Mouse (Mus musculus) thymus, postnatal 4 days (tissue): ENCODE measurements around the gene Ccnb2.

Experiments used
- DNase-seq: peaks from one replicate; pipeline ENCODE4 v3.0.0; 2021

Gene Ccnb2

GRCm38 (mm10) chr9:70383750-70384149 is 37.6 kb downstream of the Ccnb2 start:
- DNase-seq, result no peak

- no peak for DNase-seq
Observed at GRCm38 (mm10) chr9:70382091-70382490, 39.3 kb downstream of the Ccnb2 start.

- DNase-seq, result no peak
Observed at GRCm38 (mm10) chr9:70379502-70380467, 41.6 kb downstream of the Ccnb2 start.

- DNase-seq, result no peak
Observed at GRCm38 (mm10) chr9:70371638-70372037, 49.7 kb downstream of the Ccnb2 start.

GRCm38 (mm10) chr9:70366898-70367297 is 54.4 kb downstream of the Ccnb2 start:
- DNase-seq, result no peak

- DNase-seq, result no peak
Observed at GRCm38 (mm10) chr9:70365915-70366314, 55.4 kb downstream of the Ccnb2 start.

GRCm38 (mm10) chr9:70364741-70365140 is 56.6 kb downstream of the Ccnb2 start:
- no peak for DNase-seq

- no peak for DNase-seq
Observed at GRCm38 (mm10) chr9:70359402-70360131, 61.8 kb downstream of the Ccnb2 start.
